ENCODE assay signal across 23 mouse cellular contexts in the genomic region with DNA sequence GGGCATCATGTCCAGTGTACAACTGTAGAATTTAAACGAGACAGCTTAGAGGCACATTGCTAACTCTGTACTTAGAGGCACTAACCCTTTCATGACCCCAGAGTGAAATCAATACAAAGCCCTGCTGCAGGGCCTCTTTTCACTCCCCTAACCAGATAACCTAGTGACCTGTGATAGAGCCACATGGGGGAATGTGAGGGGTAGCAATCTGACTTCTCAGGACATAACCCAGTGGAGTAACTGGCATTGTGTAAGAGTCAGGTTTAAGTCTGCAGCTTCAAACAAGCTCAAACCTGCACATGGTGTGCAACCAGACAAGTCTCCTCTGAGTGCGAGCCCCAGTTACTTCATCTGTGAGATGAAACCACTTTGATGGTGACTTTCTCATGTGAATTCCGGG.
DNase-seq lines count a peak whose midpoint lies in the region; ATAC-seq lines count a peak whose summit lies in the region.
"Had no signal": no experiment of that assay in that cellular context is flagged by ENCODE, and none has a peak within 500 bp of the region (broad histone marks: within the 10 kb centered on the region; RNA-seq: fewer than 3 reads in every experiment).

No protein-coding gene starts in this region.

- H3K27me3 ChIP-seq in heart, embryonic 10.5 days (ENCODE audit: insufficient read depth, poor library complexity, severe bottlenecking) = no peaks in the 10 kb centered on the region
- H3K27me3 ChIP-seq in liver, embryonic 12.5 days (replicated peaks) = no peaks in the 10 kb centered on the region
- H3K27me3 ChIP-seq: embryonic facial prominence, embryonic 15.5 days; limb, embryonic 15.5 days had no signal

- intact Hi-C loops in left cerebral cortex, postnatal 25 days (cut with DNase I) = no loop called here

- H3K36me3 ChIP-seq in heart, embryonic 10.5 days = no peaks in the 10 kb centered on the region
- H3K36me3 ChIP-seq in liver, embryonic 12.5 days = no peaks in the 10 kb centered on the region
- H3K36me3 ChIP-seq: embryonic facial prominence, embryonic 15.5 days; limb, embryonic 15.5 days had no signal

- ATAC-seq in liver, embryonic 12.5 days = peak; percentile 80
- ATAC-seq: hindbrain, postnatal 0 days; lung, postnatal 0 days had no signal

- H3K4me3 ChIP-seq in heart, embryonic 10.5 days = no peak overlapping the region
- no peak overlapping the region for H3K4me3 ChIP-seq in liver, embryonic 12.5 days
- H3K4me3 ChIP-seq: embryonic facial prominence, embryonic 15.5 days; layer of hippocampus, adult 2 months; limb, embryonic 15.5 days had no signal

- H3K9me3 ChIP-seq in heart, embryonic 10.5 days = no peaks in the 10 kb centered on the region
- H3K9me3 ChIP-seq in liver, embryonic 12.5 days (replicated peaks) = no peaks in the 10 kb centered on the region
- H3K9me3 ChIP-seq: embryonic facial prominence, embryonic 15.5 days; limb, embryonic 15.5 days had no signal

- no peak overlapping the region for H3K4me2 ChIP-seq in liver, embryonic 12.5 days
- H3K4me2 ChIP-seq: embryonic facial prominence, embryonic 15.5 days; limb, embryonic 15.5 days had no signal

- no peak for DNase-seq in heart, embryonic 10.5 days (ENCODE audit: low spot score)
- no peak for DNase-seq in heart, postnatal 4 days
- DNase-seq in urinary bladder, postnatal 14 days (ENCODE audit: low spot score) = peak; percentile 11
- DNase-seq in urinary bladder, postnatal 10 days (ENCODE audit: low spot score) = no peak
- no peak for DNase-seq in left cerebral cortex, postnatal 25 days (ENCODE audit: low spot score in 2 of 2)
- DNase-seq in yolk sac, embryonic 10.5 days (ENCODE audit: low spot score) = no peak
- DNase-seq: adrenal gland, postnatal 25 days; B cell, adult 2 months; cerebellum, adult 11 months; cerebellum, postnatal 14 days; heart, postnatal 36 days; kidney, adult 18-20 months; layer of hippocampus, postnatal 36 days; midbrain, embryonic 14.5 days; retina, postnatal 1 day; thymus, postnatal 25 days had no signal

- peak overlapping the region; percentile 42; the same call in 1 of the 2 replicates for H3K27ac ChIP-seq in heart, embryonic 10.5 days
- no peak overlapping the region for H3K27ac ChIP-seq in liver, embryonic 12.5 days
- H3K27ac ChIP-seq: embryonic facial prominence, embryonic 15.5 days; hindbrain, postnatal 0 days; kidney, postnatal 0 days; layer of hippocampus, adult 2 months; limb, embryonic 15.5 days had no signal

- H3K4me1 ChIP-seq in heart, embryonic 10.5 days = peaks cover 12% of the 10 kb centered on the region
- no peaks in the 10 kb centered on the region; the same call in 1 of the 2 replicates for H3K4me1 ChIP-seq in liver, embryonic 12.5 days
- H3K4me1 ChIP-seq: embryonic facial prominence, embryonic 15.5 days had no signal

- WGBS in heart, embryonic 10.5 days = 23% methylated on average over 3 of the region's 3 CpGs
- WGBS in liver, embryonic 12.5 days (ENCODE audit: insufficient replicate concordance) = 38% methylated on average over 3 of the region's 3 CpGs

- no peak overlapping the region for H3K9ac ChIP-seq in liver, embryonic 12.5 days
- H3K9ac ChIP-seq: embryonic facial prominence, embryonic 15.5 days; limb, embryonic 15.5 days had no signal
